In genomic region chr4:120404778-120405143, GRCm38 (mm10) we compare ENCODE assay signal across 8 mouse cellular contexts. TPM values are rescaled to one million over a fixed set of nuclear protein-coding genes. Genes with fewer than 3 reads are reported as not detected.
A peak's percentile ranks its signal among the peaks of the same experiment; 100 is the strongest.
DNase-seq lines count a peak whose midpoint lies in the region; ATAC-seq and TF ChIP-seq lines count a peak whose summit lies in the region.

No protein-coding gene starts in this region.

- no peak; the same call in 1 of the 2 replicates for ATAC-seq in lung, embryonic 14.5 days (ENCODE audit: insufficient read depth)
- no peak for ATAC-seq in forebrain, embryonic 11.5 days (replicated peaks; ENCODE audit: low FRiP score)

- H3K36me3 ChIP-seq in lung, embryonic 14.5 days (ENCODE audit: insufficient read depth): no peaks in the 10 kb centered on the region
- no peaks in the 10 kb centered on the region for H3K36me3 ChIP-seq in forebrain, embryonic 11.5 days (ENCODE audit: control insufficient read depth, insufficient read depth, low read length)
- no peaks in the 10 kb centered on the region for H3K36me3 ChIP-seq in limb, embryonic 10.5 days
- H3K36me3 ChIP-seq in small intestine, adult 2 months (ENCODE audit: control insufficient read depth, insufficient read depth, low read length): no peaks in the 10 kb centered on the region

- H3K27me3 ChIP-seq in lung, embryonic 14.5 days (ENCODE audit: insufficient read depth, low read length): no peaks in the 10 kb centered on the region
- no peaks in the 10 kb centered on the region for H3K27me3 ChIP-seq in forebrain, embryonic 11.5 days (ENCODE audit: control insufficient read depth, insufficient read depth, low read length)
- H3K27me3 ChIP-seq in limb, embryonic 10.5 days (ENCODE audit: low read depth, poor library complexity, severe bottlenecking): no peaks in the 10 kb centered on the region
- H3K27me3 ChIP-seq in small intestine, adult 2 months (ENCODE audit: control insufficient read depth, insufficient read depth, low read length): peaks cover 2% of the 10 kb centered on the region; the same call in 1 of the 2 replicates

- peak overlapping the region; percentile 92 for H3K4me3 ChIP-seq in lung, embryonic 14.5 days (ENCODE audit: low read depth, low read length)
- H3K4me3 ChIP-seq in forebrain, embryonic 11.5 days (ENCODE audit: low read depth, low read length): peak overlapping the region; percentile 97
- peak overlapping the region; percentile 98 for H3K4me3 ChIP-seq in limb, embryonic 10.5 days
- peak overlapping the region; percentile 88 for H3K4me3 ChIP-seq in small intestine, adult 2 months (ENCODE audit: low read depth, low read length)

- H3K27ac ChIP-seq in lung, embryonic 14.5 days (ENCODE audit: low read depth): peak overlapping the region; percentile 97
- H3K27ac ChIP-seq in forebrain, embryonic 11.5 days (ENCODE audit: low read depth, low read length): no peak overlapping the region
- H3K27ac ChIP-seq in limb, embryonic 10.5 days: peak overlapping the region; percentile 99
- H3K27ac ChIP-seq in small intestine, adult 2 months (ENCODE audit: insufficient read depth, low read depth, low read length): no peak overlapping the region

- TF ChIP-seq CTCF in lung, embryonic 14.5 days (IDR thresholded peaks at IDR 0.05; ENCODE audit: low read depth): no peak
- TF ChIP-seq CTCF in small intestine, adult 2 months (IDR thresholded peaks at IDR 0.05; ENCODE audit: extremely low read depth, insufficient read length, insufficient replicate concordance, low read depth, low read length): no peak

- peak; percentile 30 to 31 for DNase-seq in adrenal gland, adult 18-20 months (ENCODE audit: low spot score in 2 of 2)
- DNase-seq in adrenal gland, adult 8-10 months: no peak
- no peak for DNase-seq in lung, embryonic 14.5 days
- DNase-seq in lung, postnatal 25 days (ENCODE audit: low spot score): no peak
- DNase-seq in forebrain, embryonic 11.5 days (ENCODE audit: low spot score): no peak
- no peak for DNase-seq in limb, embryonic 10.5 days (ENCODE audit: low spot score)
- no peak for DNase-seq in urinary bladder, postnatal 36 days (ENCODE audit: low spot score in 2 of 2)

- H3K4me1 ChIP-seq in lung, embryonic 14.5 days (ENCODE audit: insufficient read depth): 0 out of 2 replicates have a peak, but pooled peaks cover 9% of the 10 kb centered on the region
- H3K4me1 ChIP-seq in forebrain, embryonic 11.5 days (replicated peaks; ENCODE audit: control insufficient read depth, insufficient read depth, low read length): no peaks in the 10 kb centered on the region
- peaks cover 43% of the 10 kb centered on the region for H3K4me1 ChIP-seq in limb, embryonic 10.5 days
- no peaks in the 10 kb centered on the region; the same call in 1 of the 2 replicates for H3K4me1 ChIP-seq in small intestine, adult 2 months (ENCODE audit: control insufficient read depth, insufficient read depth, insufficient read length, low read length)

- TF ChIP-seq POLR2A in small intestine, adult 2 months (IDR thresholded peaks at IDR 0.05; ENCODE audit: low read depth, low read length): no peak

- H3K9ac ChIP-seq in lung, embryonic 14.5 days: peak overlapping the region; percentile 97
- H3K9ac ChIP-seq in forebrain, embryonic 11.5 days (ENCODE audit: low read length): peak overlapping the region; percentile 40; the same call in 1 of the 2 replicates

- 8% methylated on average over 20 of the region's 21 CpGs for WGBS in lung, embryonic 14.5 days
- WGBS in forebrain, embryonic 11.5 days: 10% methylated on average over 19 of the region's 21 CpGs
- 9% methylated on average over 21 of the region's 21 CpGs for WGBS in limb, embryonic 10.5 days
- WGBS in small intestine, adult 2 months: 13% methylated on average over 19 of the region's 21 CpGs

- H3K9me3 ChIP-seq in lung, embryonic 14.5 days (ENCODE audit: low read depth, low read length): no peaks in the 10 kb centered on the region
- no peaks in the 10 kb centered on the region for H3K9me3 ChIP-seq in forebrain, embryonic 11.5 days (ENCODE audit: control insufficient read depth, low read length)
- H3K9me3 ChIP-seq in limb, embryonic 10.5 days (replicated peaks): no peaks in the 10 kb centered on the region

- peak overlapping the region; percentile 71 for H3K4me2 ChIP-seq in lung, embryonic 14.5 days
- peak overlapping the region; percentile 62; the same call in 1 of the 2 replicates for H3K4me2 ChIP-seq in forebrain, embryonic 11.5 days (ENCODE audit: low read depth, low read length, severe bottlenecking)

RNA-seq across cellular contexts. Expression of gene Scmh1, which starts 0.3 kb away (rescaled TPM):
- total RNA-seq in adrenal gland, adult 18-20 months (2021): 10 to 100 TPM; 30.6 to 32.8 TPM
- 10 to 100 TPM; 31.8 to 57.1 (median 47.6) TPM for total RNA-seq in adrenal gland, adult 8-10 months (2022)
- polyA plus RNA-seq in lung, embryonic 14.5 days (2014; fragmentation: Nextera tagmentation; extraction: Ambion mirVana): 43.0 and 48.5 TPM in 2 replicates
- 46.1 and 46.4 TPM in 2 replicates for polyA plus RNA-seq in forebrain, embryonic 11.5 days (2014; fragmentation: Nextera tagmentation; extraction: Ambion mirVana)
- 35.8 and 38.5 TPM in 2 replicates for polyA plus RNA-seq in limb, embryonic 10.5 days (2016; fragmentation: Nextera tagmentation; extraction: Ambion mirVana)
- polyA plus RNA-seq in small intestine, adult 2 months (2012; rRNA removed): 6.5 and 10.6 TPM in 2 replicates

Comparison
In these comparisons a context has a peak if more than half of its experiments do, and no peak if none do; other contexts are left out.
1. DNase-seq: peak in adrenal gland, adult 18-20 months (2 of 2); none in adrenal gland, adult 8-10 months (single experiment), lung, embryonic 14.5 days (single experiment), lung, postnatal 25 days (single experiment), forebrain, embryonic 11.5 days (single experiment), limb, embryonic 10.5 days (single experiment) and urinary bladder, postnatal 36 days (0 of 2).
2. H3K27ac ChIP-seq: peak in lung, embryonic 14.5 days (single experiment) and limb, embryonic 10.5 days (single experiment); none in forebrain, embryonic 11.5 days (single experiment) and small intestine, adult 2 months (single experiment).
3. Peak in every context shown above with its lines, with median percentiles within 50 percentile points of each other: H3K4me3 ChIP-seq.